Mouse (Mus musculus): Measurements from ENCODE around the gene Rnd1.
A peak's percentile ranks its signal among the peaks of the same experiment; 100 is the strongest.

Gene Rnd1

DNA sequence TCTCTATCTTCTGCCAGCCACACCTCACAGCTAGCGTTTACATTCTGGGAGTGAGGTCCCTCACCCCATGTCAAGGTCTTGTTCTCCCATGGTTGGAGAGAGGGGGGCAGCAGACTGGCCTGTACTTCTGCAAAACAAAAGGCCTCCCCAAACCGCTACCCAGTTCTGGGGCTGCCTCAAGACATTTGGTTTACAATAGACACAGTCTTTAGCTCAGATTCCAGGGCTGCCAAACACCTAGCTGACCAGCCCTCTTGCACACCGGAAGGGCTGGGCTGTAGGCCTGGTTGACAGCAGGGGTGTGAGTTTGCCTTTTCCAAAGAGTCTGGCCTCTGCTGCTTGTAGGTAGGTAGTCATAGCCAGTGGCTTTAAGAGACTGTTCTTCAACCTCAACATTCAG, 40.1 kb downstream of the Rnd1 start:
- ATAC-seq (ENCODE audit: low TSS enrichment) = no peak

DNA sequence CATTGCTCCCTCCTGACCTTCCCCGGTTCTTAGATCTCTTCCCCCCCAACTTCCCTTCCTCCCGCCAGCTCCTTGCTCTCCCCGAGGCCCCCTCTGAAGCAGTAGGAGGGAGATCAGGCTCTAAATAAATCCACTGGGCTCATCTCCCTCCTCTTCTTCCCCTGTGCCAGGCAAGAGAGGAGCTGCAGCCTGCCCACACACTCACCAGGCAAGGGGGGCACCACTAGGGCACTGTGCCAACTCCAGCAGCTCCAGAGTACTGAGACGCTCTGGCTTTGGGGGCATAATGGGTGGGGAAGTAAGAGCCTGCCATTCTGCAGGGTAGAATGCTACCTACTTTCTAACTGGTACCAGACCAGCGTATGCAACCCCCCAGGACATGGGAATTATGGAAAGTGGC, 40.7 kb downstream of the Rnd1 start:
- ATAC-seq (ENCODE audit: low TSS enrichment) = peak; percentile 48; the same call in 1 of the 2 replicates

DNA sequence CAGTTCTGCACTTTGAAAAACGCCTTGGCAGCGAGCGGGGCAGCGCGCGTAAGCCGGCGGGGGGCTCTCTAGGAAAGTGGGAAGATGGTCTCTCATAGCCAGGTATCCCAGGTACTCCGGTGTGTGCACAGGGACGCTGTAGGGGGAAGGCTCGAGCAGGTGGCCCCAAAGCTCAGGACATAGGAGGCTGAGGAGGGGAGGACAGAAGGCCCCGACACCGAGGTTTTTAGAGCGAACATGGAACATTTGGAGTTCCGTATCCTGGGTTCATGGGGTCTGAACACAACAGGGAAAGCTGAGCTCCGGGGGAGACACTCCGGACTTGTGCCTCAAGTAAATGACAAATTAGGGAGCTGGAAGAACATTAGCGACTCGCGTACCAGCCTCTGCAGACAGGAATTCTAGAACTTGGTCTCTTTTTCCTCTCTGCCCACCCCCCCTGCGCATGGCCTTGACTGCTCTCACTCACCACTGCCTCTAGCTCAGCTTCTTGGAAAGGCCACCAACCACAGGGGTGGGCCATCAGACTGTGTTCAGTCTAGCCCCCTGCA, 41.9 kb downstream of the Rnd1 start:
- ATAC-seq (ENCODE audit: low TSS enrichment) = no peak

DNA sequence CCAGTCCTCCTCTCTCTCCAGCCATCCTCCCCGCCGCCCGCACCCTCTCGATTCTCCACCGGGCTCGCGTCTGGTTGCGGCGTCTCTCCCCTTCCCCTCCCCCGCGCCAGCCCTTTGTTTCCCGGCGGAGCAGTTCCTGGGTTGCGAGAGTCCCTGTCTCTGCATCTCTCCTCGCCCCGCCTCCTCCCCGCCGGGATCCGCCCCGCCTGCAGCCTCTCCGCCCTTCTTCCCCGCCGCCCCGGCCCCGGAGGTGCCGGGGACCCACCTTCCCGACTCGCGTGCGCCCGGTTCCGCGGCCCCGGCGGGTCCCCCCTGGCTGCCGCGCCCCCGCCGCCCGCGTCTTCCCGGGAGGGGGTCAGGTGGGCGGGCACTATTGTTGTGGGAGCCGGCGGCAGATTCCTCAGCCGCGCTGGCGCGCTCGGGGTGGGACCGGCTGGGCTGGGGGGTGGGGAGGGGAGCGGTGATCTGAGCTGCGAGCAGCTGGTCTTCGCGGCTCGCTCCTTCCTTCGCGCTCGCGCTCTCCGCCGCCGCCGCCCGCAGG, 42.6 kb downstream of the Rnd1 start:
- peak; percentile 48; the same call in 1 of the 2 replicates for ATAC-seq (ENCODE audit: low TSS enrichment)

DNA sequence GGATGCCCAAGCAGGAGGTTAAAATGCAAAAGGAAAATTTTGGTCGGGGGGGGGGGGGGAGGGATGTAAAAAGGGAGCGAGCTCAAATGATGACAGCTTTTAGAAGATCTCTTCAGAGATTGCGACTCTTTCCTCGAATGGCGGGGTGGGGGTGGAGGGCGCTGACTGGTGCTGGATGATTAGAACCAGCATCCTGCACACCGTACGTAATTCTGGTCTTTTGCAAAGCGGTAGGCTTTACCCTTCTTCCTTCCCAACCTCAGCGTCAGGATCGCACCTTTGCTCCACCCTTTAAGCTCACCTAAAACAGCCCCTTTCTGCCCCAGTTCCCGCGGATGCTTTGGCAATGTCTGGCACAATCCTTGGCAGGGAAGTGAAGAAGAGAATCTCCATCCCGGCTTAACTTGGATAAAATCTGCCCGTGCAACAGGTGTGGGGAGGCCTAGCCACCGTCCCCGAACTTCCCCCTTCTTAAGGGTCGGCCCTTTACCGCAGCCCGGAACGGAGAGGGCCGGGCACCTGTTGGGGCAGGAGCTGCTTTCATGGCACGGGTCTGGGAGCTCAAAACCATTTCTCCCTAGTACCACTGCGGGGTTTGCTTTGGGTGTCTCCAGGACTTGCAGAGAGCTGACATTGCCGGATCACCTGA, 43.3 kb downstream of the Rnd1 start:
- no peak for ATAC-seq (ENCODE audit: low TSS enrichment)

DNA sequence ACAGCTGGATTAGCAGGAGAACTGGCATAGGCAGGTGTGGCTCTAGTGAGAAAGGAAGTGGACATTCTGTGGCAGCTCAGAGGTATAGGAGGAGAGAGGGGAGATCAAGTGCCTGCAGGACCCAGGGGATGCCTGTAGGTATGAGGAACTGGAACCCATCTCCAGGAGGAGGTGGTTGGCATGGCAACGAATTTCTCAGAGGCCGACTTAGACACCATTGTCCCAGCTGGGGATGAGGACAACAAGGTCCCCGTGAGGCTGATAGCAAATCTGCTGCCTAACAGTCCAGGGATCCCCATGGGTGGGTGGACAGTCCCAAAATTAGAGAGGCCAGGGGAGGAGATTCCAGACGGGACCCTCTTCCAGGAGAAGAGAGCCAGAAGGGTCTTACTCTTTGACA, 44.3 kb downstream of the Rnd1 start:
- no peak for ATAC-seq (ENCODE audit: low TSS enrichment)

DNA sequence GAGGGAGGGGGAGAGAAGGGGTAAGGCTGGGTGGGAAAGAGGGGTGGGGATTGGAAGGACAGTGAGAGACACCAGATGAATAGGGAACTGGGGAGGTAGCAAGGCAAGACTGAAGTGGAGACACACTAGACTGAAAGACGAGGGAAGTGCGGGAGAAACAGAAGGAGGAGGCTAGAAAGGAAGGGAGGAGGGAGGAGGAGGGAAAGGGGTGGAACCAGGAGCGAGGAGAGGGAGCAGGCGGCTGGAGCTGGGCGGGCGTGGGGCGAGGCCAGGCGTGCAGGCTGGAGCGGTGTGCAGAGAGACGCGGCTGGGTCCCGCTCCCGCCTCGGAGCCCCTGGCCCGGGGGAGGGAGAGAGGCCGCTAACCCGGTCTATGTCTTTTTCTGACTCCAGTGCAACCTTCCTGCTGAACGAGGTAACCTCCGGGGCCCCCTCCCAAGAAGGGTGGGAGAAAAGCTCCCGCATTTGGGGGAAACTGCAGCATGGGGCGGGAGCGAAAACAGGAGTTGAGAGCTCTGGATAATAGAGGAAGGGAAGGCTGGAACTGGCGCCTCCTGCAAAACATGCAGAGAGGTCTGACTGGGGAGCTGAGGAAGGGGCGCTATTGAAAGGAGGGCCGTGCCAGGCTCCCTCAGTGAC, 45.0 kb downstream of the Rnd1 start:
- peak; percentile 29; the same call in 1 of the 2 replicates for ATAC-seq (ENCODE audit: low TSS enrichment)

DNA sequence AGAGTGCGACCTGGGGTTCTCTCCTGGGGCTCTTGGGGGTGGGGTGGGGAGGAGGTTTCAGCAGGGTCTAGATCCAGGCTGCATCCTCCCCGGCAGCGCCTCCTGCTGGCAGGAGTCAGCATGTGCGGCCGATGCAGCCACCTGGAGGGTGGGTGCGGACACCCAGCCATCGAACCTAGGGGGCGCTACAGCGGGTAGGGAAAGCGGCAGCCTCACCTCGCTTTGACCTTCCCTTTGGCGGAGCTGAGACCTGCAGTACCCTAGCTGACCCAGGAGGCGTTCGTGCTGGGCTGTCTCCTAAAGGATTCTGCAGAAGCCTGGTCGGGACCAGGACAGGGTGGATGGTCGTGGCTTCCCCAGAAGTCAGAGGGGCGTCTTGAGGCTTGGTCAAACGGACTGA, 45.8 kb downstream of the Rnd1 start:
- ATAC-seq (ENCODE audit: low TSS enrichment) = no peak

DNA sequence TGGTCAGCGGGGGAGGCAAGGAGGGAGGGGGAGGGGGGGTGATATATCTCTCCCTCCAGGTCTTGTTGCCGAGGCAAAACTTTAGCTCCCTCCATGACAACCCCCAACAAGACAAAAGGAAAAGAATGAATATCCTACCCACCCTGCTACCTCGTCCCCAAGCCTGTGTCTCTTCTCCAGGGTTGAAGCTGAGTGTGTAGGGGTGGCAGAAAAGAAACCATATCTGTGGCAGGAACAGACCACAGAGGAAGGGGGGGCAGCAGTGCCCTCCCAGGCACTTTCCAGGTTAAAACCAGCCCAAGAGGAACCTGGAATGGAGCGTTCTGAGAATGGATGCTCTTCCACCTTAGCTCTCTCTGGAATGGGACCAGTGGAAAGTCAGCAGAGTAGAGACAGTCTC, 46.7 kb downstream of the Rnd1 start, which contains the start of gene Cacnb3:
TSS of gene Cacnb3 (plus strand) at position 301 of the 400 bp plus-strand sequence.
- no peak for ATAC-seq (ENCODE audit: low TSS enrichment)

DNA sequence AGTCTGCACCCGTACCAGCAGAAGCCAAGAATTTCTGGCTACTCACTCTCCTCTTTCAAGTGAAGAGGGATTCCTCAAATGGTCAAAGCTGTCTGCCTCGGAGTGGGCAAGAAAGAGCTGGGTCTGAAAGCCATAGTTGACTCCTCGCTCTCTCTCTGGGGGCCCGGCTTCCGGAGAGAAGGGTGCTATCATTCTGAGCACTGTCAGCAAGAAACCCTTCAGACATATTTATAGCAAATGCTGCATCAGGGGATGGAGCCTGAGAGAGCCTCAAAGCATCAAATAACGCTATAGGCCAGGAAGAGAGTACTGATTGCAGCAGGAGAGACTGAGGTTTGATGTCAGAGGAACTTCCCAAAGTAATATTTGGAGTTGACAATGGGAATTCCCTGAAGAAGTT, 47.8 kb downstream of the Rnd1 start:
- no peak for ATAC-seq (ENCODE audit: low TSS enrichment)

DNA sequence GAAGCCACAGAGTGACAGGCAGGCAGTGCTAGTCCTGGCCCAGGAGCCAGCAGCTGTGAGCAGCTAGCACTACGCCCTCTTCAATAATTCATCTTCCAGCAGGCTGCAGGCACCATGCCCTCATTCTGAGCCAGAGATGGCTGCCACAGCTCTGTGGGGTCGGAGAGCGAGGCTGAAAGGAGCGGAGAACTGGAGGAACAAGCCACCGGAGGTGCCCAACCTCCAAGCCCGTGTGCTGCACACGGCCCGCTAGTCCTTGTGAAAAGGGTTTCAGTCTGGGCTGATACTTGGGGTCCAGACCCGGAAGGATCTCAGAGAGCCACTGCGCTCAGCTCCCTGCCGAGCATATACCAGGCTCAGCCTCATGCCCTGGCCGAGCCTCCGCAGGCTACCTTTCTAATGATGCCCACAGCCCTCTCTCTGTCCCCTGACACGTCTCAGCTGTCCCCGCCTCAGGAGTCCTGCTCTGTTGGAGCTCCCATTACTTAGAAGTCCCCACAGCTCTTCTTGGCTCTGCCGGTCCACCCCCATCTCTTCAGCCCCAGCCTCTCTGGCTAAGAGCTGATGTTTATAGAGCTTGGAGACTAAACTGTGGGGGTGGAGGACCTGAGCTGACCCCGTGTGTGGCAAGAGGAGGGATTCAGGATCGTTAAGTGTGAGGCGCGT, 48.5 kb downstream of the Rnd1 start:
- ATAC-seq (ENCODE audit: low TSS enrichment) = peak; percentile 26; the same call in 1 of the 2 replicates

DNA sequence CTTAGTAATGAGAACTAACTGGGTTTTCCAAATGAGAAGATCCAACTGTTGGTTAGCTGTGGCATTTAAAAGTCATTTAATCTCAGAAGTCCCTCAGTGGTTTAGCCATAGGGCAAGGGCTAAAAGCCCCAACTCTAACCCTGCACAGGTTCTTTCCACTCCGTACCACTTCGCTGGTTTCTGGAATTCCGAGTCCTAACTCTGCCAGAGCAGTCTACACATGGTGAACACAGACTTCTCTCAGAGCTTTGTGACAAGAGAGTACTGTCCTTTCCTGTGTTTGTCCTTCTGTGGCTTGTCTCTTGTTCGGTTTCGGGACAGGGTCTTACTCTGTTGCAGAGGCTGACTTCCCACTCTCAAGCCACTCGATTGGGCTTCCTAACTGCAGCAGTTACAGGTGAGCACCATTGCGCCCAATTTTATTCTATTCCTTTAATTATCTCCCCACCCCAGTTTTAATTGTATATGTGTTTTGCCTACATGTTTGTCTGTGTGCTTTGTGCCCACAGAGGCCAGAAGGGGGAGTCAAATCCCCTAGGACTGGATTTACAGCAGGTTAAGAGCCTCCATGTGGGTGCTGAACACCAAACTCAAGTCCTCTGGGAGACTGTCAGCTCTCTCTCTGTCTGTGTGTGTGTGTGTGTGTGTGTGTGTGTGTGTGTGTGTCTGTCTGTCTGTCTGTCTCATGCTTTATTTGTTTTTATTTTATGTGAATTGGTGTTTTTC, 50.6 kb downstream of the Rnd1 start:
- ATAC-seq (ENCODE audit: low TSS enrichment) = no peak

DNA sequence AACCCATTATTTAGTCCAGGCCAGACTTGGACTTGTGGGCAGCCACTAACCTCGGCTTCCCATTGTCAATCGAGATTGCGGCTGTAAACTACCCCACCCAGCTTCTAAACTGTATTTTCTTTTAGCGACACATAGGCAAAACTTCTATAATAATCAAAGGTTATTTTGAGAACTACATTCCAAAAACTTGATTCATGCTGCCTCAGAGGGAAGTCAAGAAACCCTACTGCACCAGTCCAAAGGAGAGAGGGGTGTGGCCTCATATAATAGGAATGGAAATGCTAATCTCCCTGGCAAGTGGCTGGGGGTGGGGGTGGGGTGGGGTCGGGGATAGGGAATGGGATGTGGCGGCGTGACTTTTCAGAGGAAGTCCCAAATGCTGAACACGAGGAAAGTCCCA, 51.2 kb downstream of the Rnd1 start:
- no peak for ATAC-seq (ENCODE audit: low TSS enrichment)

DNA sequence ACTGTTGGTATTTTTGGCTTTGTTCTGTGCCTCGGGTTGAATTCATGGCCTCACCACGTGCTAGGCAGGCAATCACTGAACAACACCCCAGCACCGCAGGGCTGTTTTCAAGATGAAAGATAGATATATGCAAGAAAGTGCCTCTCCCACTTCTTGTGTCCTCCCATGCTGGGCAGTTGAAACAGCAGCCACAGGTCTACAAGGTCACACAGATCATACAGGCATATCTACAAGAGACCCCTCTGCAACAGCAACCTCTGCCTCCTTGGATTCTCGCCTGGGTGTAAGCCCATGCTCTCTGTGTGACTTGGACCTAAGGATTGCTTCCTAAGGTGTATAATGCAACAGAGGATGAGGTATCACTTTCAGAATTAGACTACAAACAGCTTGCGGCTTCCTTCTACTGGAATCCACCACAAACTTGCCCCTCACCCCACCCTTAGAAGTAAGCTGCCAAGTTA, 53.9 kb downstream of the Rnd1 start:
- no peak for ATAC-seq (ENCODE audit: low TSS enrichment)

DNA sequence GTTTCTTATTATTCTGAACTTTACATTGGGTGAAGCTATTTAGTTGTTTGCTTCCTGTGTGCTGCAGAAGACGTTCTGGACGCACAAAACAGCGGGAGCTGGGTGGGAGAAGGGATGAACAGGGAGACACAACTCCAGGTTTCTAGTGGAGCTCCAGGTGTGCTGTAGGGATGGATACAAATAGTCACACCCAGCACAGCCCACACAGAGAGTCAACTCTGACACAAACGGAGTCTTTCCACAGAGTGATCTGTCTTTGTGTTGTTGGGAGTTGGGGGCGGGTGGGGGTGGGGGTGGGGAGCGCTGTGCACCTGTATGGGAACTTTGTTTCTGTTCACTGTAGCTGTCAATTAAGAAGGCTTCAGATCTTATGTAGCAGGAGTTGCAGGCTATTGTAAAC, 54.5 kb downstream of the Rnd1 start:
- no peak for ATAC-seq (ENCODE audit: low TSS enrichment)

DNA sequence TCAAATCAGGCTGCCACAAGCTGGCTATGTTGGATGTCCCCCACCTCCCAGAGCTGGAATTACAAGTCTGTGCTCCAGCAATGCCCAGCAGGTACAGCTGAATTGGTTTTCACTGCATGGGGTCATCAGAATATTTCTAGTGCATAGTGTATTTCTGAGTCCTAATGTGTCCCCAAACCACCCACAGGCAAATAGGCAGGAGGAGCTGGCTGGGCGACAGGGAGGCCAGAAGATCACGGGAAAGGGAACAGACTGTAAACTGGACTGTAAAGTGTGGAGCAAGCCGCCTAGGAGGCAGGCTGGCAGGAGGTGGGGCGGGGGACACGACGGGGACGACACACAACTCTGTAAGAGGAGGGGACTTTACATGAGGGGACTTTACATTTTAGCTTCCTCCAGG, 55.1 kb downstream of the Rnd1 start:
- no peak for ATAC-seq (ENCODE audit: low TSS enrichment)

DNA sequence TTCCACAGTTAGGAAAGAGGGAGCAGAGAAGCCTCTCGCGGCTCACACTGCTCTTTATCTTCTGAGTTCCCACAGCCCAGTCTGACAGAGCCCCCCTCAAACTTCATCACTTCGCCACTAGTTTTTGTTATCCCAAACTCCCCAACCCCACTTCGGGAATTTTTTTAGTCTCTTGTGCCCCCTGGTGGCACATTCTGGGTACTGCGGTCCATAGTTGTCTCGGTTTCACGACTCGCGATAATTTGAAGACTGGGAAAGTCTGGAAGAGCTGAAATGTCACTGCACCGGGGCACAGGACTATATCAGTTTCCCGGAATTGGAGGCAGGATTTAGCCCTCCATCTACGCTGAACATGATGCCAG, 60.1 kb downstream of the Rnd1 start:
- ATAC-seq (ENCODE audit: low TSS enrichment) = peak; percentile 38; the same call in 1 of the 2 replicates

DNA sequence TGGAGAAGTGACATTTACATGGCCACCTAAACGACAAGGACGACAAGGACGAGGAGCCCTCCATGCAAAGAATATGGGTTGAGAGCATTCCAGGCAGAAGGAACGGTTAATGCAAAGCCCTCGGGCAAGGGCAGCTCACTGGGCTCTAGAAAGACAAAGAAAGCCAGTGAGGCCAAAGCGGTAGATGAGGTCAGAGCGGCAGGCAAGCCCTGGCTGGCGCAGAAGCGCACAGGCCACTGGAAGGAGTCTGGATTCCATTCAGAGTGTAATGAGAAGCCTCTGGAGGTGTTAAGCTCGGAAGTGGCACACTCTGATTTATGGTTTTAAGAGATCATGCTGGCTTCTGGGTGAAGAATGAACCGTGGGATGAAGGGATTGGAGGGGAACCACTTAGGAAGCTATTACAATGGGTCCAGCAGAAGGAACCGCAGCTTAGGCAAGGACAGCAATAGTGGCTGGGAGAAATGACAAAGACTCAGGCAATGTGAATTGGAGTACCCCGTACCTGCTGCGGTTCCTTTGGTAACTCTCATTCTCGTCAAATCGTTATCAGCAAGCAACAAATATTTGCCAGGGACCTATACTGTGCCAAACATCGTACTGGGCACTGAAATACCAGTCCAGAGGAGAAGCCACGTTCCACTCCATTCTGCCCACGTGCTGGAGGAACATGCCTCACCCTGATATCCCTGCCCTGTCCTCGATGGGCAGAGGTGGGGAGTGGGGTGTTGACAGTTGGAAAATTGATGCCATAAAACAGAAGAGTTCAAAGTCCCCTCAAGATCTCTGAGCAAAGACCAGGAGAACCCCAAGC, 60.7 kb downstream of the Rnd1 start:
- ATAC-seq (ENCODE audit: low TSS enrichment) = no peak

DNA sequence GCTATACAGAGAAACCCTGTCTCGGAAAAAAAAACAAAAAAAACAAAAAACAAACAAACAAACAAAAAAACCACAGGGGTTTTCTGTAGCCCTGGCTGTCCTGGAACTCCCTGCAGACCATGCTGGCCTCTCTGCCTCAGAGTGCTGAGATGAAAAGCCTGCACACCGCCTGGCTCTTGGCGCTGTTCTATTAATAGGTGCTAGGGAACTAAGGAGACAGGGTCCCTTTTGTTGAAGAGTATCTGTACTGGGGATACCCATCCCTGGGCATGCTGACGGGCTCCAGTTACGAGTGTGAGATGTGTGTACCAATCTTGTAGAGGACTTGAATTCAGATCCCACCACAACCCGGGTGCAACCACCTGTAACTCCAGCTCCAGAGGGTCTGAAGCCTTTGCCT, 61.5 kb downstream of the Rnd1 start:
- no peak for ATAC-seq (ENCODE audit: low TSS enrichment)

DNA sequence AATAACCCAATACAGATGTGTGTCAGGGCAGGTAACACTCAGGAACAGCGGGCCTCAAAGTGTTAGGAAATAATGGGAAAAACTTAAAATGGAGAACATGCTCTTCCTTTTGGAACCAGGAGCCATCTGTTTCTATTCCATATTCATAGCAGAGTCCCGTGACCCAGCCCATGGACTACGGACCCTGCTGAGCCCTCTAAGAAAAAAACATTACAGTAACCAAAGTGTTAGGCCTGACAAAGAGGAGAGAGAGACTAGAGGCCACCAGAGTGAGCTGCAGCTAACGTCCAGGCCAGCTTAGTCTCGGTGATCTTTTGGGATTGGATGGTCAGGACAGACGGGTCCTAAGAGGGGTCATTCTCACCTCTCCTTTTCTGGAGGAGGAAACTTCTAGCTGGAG, 62.3 kb downstream of the Rnd1 start:
- ATAC-seq (ENCODE audit: low TSS enrichment) = no peak

DNA sequence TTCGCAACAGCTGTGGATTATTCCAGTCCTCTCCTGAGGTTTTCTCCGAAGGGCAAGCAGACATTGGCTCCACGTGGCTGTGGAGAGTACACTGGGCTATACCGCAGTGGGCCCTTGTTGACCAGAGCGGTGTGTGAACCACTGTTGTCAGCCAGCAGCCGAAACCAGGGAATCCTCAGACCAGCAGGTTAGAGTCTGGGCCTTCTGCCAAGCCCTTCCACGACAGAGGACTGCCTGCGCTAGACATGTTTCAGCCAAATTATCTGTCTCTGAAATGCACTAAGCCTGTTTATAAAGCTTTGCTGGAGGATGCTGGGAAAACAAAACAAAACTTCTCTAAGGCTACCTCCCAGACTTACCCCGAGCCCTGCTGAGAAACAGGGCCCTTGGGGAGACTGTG, 62.7 kb downstream of the Rnd1 start:
- no peak for ATAC-seq (ENCODE audit: low TSS enrichment)

All from frontal cortex, adult (tissue).